ENCODE assay signal across 8 mouse cellular contexts in the genomic region with DNA sequence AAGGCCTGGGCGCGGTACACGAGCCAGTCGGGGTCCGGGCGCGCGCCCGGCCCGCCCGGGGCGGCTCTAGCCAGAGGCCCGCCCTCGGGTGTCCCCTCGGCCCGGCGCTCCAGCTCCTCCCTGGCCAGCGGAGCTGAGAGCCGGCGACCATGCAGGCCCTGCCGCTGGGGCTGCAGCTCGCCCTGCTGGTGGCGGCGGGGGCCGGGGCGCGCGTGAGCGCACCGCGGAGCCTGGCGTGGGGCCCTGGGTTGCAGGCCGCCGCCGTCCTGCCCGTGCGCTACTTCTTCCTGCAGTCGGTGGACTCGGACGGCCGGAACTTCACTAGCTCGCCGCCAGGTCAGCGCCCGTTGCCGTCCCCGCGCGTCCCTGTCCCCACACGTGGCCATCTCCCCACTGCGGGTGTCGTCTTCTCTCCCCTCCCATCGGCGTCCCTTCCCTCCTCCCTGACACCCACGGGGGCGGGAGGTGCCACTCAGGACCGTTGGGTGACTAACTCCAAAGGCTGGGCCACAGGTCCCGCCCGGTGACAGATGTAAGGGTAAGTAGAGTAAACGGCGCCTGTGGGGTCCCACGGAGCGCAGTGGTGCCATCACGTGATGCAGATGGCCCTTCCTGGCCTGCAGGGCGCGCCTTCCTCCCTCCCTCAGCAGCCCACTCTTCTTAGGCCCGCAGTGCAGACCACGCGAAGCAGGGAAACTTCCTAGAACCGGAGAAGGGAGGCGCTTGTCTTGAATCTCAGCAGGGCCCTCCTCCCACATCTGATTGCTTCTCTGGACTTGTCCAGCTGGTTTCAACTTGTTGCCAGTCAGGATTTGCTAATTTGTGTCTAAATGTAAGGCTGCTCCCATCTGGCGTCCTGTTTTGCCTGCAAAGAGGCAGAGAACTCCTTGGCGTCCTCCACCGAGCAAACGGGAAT. TPM values are rescaled to one million over a fixed set of nuclear protein-coding genes. Genes with fewer than 3 reads are reported as not detected.
DNase-seq lines count a peak whose midpoint lies in the region; ATAC-seq and TF ChIP-seq lines count a peak whose summit lies in the region.

Gene Kdelc2 (plus strand): TSS at position 75 of the 916 bp plus-strand sequence.

- peak; percentile 44 for DNase-seq in Patski (ENCODE audit: low read depth, low spot score)
- peak; percentile 79 for DNase-seq in cerebellum, adult 9-11 months
- peak; percentile 61 to 80 for DNase-seq in frontal cortex, postnatal 14 days (ENCODE audit: low spot score in 2 of 2)
- DNase-seq in layer of hippocampus, postnatal 14 days (ENCODE audit: low spot score in 2 of 2): peak; percentile 63 to 76
- DNase-seq in lung, postnatal 10 days: peak; percentile 91
- peak; percentile 71 for DNase-seq in ovary, postnatal 14 days (ENCODE audit: low spot score)
- DNase-seq in urinary bladder, postnatal 14 days (ENCODE audit: low spot score): peak; percentile 84

- TF ChIP-seq CTCF in Patski (IDR thresholded peaks at IDR 0.05): peak; percentile 53

- under 1% methylated on average over 75 of the region's 75 CpGs for WGBS in hindbrain, embryonic 12.5 days

- ATAC-seq in Patski: peak; percentile 81
- peak; percentile 94 for ATAC-seq in hindbrain, embryonic 12.5 days (ENCODE audit: low FRiP score)

- 0 out of 2 replicates have a peak, but pooled peaks cover 3% of the 10 kb centered on the region for H3K4me1 ChIP-seq in hindbrain, embryonic 12.5 days

- peak within 1 kb of the TSS; percentile 96 for H3K4me2 ChIP-seq in hindbrain, embryonic 12.5 days (replicated peaks)

- no peaks in the 10 kb centered on the region for H3K36me3 ChIP-seq in hindbrain, embryonic 12.5 days

- in situ Hi-C loops in Patski (cut with MboI; ENCODE audit: low pct_unique_long_range_greater_than_20kb): no loop called here

- POLR2A ChIA-PET in Patski (lab: Charles Lee): interaction anchor here (0.9 kb wide), 1 partner anchor 44 kb away, joined by 3 read pairs; no protein-coding TSS in a partner anchor

- H3K27me3 ChIP-seq in Patski: no peaks in the 10 kb centered on the region
- no peaks in the 10 kb centered on the region for H3K27me3 ChIP-seq in hindbrain, embryonic 12.5 days

- H3K4me3 ChIP-seq in hindbrain, embryonic 12.5 days: peak within 1 kb of the TSS; percentile 60

- H3K27ac ChIP-seq in hindbrain, embryonic 12.5 days: peak within 1 kb of the TSS; percentile 87

- H3K9ac ChIP-seq in hindbrain, embryonic 12.5 days: peak within 1 kb of the TSS; percentile 84

- CTCF ChIA-PET in Patski (lab: Charles Lee): interaction anchor here (1.0 kb wide), 1 partner anchor 56 kb away, joined by 3 read pairs; no protein-coding TSS in a partner anchor

- H3K9me3 ChIP-seq in hindbrain, embryonic 12.5 days (replicated peaks): no peaks in the 10 kb centered on the region

RNA-seq across cellular contexts. Expression of gene Kdelc2, which starts in this region (rescaled TPM):
- polyA plus RNA-seq in Patski (2021): 32.3 TPM
- 13.4 and 15.0 TPM in 2 replicates for polyA plus RNA-seq in hindbrain, embryonic 12.5 days (2016; fragmentation: Nextera tagmentation; extraction: Ambion mirVana)
- total RNA-seq in layer of hippocampus, postnatal 14 days (2021): 1 to 10 TPM; 5.3 to 6.2 TPM

Comparison
In these comparisons a context has a peak if more than half of its experiments do, and no peak if none do; other contexts are left out.
1. Peak in every context shown above with its lines: DNase-seq, ATAC-seq, H3K4me3 ChIP-seq and H3K27ac ChIP-seq.